Mouse (Mus musculus) megakaryocyte, adult 5-6 weeks (primary cell): ENCODE measurements around the gene Akap13. TPM values are rescaled to one million over a fixed set of nuclear protein-coding genes. Genes with fewer than 3 reads are reported as not detected.

ENCODE experiments used
- ATAC-seq: 2 replicates; pipeline ENCODE4 v1.8.0; 2016; ENCODE audit warnings: mild to moderate bottlenecking, inconsistent platforms; ENCODE audit not compliant: poor library complexity, severe bottlenecking
- total RNA-seq, 2 experiments: library from RNA; stranded (forward) in 1 of 2; stranded (reverse) in 1 of 2; fragments of 153-499, 151-499 nt in 1 of 2; fragments of 221-1000, 200-1000 nt in 1 of 2; gene quantifications; 2 replicates each; pipeline versions ENCODE4 v1.2.3 to v1.2.4; 2015 to 2017

Gene Akap13
- total RNA-seq, 2 experiments from 2014 or later = 114 to 266 TPM

DNA sequence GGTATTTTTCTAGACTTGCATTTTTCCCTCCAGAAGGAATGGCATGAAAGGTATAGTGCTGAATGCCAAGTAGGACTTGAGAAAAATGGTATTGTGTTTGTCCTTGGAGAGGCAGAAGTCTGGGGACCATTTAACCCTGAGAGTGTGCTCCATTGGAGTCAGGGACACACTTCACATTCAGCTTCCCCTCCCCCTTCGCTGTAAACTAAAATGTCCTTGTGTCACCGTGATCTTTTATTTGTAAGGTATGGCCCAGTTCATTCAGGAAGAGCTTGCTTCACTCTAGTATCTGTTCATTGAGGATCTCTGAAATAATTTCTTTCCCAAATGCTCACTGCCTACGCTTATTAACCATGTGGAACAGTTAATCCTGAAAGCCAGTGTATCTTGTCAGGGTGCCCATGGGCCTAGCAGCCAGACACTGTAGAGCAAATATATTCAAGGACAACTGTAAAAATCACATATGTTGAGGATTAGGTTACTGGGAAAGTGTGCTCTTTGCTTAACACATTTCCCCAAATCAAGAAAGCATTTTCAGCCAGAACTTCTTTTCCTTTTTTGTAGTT, 165.1 kb downstream of the Akap13 start:
- no peak for ATAC-seq

DNA sequence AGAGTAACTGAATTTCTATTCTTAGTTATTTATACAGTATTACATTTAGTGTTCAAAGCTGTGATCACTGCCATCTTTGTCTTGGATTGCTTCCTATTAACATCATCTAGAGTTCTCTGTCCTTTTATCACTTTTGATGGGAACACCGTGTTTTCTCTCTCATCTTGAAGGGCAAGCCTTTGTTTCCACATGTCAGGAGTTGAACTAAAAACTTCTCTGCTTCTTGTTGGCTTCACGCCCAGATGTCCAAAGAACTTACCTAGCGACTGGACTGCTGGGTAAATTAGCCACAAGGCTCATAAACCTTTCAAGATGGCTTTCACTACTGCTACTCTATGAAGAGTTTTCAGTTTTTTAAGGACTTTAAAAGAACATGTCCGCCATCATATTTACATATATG, 165.6 kb downstream of the Akap13 start:
- no peak for ATAC-seq

DNA sequence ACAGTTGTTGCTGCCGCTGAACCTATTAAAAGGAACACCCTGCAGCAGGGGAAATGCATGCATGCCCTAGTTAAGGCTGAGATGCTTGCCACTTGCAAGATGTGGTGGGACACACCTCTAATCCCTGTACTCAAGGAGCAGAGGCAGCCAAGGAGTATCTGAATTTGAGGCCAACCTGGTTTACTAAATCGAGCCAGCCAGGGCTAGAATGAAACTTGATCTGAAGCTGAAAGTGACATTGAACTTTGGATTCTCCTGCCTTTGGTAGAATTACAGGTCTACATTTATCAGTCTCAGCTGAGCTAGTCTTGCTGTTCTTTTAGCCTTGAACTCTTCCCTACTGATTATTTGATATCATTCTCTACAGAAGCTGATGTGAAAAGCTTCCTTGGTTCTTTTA, 172.5 kb downstream of the Akap13 start:
- ATAC-seq = no peak

DNA sequence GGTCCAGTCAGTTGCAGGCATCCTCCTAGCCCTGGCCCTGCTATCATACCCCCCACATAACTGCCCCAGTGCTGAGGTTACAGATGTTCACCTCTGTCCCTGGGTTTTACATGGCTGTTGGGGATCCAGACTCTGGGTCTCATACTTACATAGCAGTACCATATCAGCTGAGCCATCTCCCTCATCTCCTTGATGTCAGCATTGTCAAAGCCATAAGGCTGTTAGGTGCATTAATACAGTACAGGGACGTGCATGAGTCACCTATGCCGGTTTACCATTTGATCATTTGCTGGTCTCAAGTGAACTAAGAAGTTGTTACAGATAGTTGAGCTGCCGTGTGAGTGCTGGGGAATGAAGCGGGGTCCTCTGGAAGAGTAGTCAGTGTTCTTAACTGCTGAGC, 174.3 kb downstream of the Akap13 start:
- ATAC-seq = no peak

DNA sequence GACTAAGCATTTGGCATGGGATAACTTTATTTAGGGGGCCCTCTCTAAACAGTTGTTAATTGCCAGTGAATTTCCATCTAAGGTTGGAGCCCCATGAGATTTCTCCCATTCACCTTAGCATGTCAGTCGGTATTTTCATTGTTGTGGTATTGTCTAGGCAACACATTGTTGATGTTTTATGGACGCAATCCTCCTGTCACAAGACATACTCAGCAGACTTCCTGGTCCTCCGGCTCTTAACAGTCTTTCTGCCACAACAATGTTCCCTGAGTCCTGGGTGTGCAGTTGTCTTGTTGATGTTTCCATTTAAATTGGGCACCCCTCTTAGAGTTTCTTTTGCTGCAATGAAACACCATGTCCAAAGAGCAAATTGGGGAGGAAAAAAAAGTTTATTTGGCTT, 177.6 kb downstream of the Akap13 start:
- no peak for ATAC-seq

DNA sequence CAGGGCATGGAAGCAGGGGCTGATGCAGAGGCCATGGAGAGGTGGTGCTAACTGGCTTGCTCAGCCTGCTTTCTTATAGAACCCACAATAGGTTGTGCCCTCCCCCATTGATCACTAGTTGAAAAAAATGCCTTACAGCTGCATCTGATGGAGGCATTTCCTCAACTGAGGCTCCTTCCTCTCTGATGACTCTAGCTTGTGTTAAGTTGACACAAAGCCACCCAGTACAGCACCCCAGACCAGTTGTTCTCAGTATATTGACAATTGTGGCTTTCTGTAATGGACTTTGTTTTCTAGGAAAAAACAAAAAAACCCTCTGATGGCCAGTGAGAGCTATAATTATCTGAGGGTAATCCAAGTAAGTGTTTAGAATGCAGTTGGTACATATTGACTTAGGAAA, 178.1 kb downstream of the Akap13 start:
- ATAC-seq = no peak

DNA sequence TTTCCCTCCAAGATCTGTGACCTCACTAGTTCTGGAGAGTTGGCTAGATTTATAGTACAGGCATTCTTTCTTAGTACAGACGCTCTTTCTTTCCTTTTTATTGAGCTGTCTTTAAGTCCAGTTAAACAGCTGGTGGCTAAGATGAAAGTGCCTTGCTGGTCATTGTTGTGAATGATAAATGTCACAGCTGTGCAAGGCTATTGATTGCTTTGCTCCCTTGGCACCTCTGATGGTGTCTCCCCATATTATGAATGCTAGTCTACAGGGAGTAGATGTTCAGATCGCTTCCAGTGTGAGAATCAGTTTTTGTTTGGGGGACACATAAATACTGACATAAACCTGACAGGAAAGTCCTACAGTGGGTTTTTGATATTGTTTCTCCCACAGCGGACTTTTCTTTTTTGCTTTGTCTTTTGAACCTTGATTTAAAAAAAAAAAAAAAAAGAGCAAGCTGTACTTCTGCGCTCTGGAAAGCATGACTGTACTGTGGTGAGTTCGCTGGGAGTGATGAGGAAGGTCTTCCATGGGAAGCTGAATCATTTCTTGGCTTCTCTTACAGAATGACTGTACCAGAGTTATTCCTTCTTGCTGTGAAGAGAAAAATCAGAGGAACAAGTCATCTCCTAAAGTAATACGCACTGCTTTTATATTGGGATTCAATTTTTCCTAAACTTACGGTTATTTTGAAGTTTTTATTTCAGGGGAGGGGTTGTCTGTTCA, 178.6 kb downstream of the Akap13 start:
- no peak for ATAC-seq

DNA sequence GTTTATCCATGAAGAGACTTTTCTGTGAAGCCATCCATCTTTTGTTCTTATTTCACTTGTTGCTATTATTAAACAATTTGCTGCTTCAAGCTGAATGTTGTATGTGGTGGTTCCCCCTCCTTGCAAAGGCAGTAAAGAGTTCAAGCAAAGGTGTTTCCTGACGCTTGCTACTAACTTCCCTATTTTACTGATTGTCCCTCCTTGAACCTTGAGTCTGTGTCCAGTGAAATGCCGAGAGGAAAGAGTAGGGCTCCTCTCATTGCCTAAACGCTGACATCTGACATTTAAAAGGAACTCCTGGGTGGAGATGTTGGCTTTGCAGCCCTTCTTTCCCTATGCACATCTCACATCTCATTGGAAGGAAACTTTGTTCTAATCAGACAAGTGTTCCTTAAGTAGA, 183.4 kb downstream of the Akap13 start:
- peak; percentile 83 for ATAC-seq

DNA sequence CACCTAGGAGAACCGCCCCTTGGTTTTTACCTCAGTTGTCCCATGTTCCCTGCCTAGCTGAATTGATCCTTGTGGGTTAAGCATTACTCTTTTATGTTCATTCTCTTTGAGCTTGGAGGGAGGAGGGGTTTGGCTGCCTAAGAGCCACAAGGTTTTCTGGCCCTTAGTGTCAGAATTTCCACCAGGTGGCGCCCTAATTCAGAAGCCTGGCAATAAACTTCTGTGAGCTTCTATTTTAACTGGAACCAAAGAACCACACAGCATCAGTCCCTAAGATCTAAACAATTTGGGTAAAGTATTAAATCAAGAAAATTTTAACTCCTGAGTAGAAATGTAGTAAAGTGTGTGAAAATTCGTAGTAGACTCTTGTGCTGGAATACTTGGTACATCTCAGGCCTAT, 184.2 kb downstream of the Akap13 start:
- peak; percentile 78 for ATAC-seq

DNA sequence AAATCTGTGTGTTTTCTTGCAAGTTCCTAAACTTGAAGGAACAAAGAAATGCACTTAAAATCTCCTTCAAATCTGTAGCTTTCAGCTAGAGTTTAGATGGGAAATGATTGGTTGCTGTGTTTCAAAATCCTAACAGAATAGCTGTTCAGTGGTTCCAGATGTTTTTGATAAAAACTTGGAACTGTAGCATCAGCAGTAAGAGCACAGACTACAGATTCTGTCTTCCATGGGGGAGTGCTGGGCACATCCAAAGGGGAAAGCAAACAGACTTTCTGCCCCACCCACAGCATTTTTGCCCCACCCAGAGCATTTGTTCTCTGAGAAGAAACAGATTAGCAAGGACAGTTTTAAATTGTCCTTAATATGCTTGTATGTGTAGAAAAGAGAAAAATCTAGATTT, 184.7 kb downstream of the Akap13 start:
- no peak for ATAC-seq

DNA sequence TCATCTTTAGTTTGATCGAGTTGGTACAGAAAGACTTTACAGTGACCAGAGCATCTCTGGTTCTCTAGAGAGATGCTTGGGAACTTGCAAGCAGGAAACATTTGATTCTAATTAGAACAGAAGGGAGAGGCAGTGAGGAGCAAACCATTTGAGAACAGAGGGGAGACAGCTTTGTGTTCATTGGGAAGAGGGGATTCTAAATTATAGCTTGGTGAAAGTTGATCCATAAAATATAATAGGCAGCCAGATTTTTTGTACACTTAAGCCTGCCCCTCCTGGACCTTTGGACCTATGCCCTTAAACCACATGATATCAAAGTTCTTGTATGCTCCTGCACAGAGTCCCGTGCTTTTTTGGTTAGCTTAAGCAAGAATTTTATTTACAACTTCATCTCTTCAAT, 185.3 kb downstream of the Akap13 start:
- ATAC-seq = no peak

DNA sequence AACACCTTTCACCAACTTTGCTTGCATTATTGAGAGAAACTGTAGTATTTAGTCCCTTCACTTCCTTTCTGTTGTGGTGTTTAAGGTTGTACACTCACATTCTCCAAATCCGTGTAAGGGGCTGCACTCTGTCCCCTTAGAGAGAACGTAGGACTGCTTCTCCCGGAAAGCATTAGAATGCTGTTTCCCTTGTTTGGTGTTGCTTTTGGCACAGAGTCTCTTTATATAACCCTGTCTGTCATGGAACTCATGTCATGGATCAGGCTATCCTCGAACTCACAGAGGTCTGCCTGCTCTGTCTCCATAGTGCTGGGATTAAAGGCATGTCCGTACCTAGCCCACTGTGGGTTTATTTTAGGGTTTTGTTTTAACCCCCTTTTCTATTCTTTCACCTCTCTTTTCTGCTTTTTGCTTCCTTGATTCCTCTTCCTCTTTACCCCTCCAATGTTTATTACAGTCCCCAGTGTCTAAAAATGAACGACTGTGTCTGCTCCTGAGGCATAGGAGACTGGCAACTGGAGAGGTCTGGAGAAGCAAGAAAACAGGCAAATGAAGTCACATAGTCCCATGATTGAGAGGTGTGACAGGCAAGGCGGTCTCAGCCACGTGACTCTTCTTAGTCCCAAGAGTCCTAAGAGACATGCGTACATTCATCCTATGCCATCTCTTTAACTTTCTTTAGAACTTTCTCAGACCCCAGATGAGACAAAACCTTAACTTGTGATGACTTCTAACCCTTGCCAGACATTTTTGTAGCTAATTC, 186.3 kb downstream of the Akap13 start:
- ATAC-seq = no peak

DNA sequence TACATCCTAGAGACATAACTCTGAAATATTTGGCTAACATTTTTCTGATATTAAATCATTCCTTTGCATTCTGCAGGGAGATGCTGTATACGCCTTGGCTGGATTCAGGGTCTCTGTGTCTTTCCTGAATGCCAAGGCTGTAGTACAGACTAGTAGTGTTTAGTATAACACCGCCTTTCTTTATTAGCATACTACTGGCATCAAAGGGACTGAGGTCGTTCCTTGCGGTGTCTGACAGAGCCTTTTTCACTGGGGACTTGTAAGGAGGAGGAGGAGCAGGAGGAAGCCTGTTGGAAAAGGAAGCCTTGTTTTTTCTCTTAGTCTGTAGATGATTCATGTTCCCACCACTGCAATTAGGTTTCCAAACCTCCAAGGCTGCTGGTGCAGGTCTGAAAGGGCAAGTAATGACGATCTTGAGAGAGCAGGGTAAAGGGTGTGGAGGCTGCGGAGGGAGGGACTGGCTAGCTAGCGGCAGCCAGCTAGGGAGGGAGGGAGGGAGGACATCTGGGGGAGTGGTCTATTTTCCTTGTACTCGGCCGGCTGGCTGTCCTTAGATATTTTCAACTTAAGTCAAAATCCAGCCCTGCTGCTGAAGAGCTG, 186.9 kb downstream of the Akap13 start:
- no peak for ATAC-seq

DNA sequence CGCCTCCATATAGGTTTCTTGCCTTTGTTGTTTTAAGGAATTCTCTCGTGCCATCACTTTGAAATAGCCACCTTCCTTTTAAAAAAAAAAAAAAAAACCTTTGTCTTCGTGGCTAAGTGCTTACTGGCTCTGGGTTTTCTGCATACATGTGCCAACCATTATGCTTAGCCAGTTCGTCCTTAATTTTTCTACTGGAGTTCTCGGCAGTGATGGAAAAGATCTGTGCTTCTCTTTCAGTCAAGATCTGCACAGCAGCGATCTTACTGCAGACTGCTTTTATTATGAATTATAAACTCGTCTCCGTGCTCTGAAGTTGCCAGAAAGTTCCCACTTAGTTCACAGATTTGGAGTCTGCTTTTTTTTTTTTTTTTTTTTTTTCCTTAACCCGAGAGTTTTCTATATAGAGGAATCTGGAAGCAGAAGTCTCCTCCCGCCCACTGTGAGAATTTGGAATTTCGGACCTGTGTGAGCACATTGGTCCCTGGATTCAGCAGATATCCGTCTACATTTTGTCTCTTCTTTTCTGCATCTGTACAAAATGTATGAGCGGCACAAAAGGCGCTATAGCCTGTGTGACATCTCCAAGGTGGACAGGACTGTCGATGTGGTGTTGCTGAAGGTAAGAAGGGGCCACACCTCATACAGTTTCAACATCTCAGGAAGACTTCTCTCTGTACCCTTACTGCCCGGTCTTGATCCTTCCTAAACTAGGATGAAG, 187.7 kb downstream of the Akap13 start:
- ATAC-seq = no peak

DNA sequence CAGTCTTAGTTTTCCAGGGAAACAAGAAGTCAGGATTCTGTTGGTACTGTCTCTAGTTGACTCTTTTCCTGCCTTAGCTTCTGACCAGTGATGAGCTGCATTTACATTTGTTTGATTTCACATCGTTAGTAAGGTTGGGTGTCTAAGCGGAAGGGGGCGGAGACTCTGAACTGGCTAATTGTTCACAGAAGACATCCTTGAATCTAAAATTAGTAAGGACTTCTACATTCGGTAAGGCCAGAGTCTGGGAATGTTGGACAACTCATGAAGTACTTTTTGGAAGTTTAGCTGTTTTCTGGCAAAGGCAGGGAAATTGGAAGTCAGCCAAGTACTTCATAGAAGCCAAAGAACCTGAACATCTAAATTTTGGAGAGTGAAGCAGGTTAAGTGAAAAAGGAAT, 188.7 kb downstream of the Akap13 start:
- ATAC-seq = no peak

DNA sequence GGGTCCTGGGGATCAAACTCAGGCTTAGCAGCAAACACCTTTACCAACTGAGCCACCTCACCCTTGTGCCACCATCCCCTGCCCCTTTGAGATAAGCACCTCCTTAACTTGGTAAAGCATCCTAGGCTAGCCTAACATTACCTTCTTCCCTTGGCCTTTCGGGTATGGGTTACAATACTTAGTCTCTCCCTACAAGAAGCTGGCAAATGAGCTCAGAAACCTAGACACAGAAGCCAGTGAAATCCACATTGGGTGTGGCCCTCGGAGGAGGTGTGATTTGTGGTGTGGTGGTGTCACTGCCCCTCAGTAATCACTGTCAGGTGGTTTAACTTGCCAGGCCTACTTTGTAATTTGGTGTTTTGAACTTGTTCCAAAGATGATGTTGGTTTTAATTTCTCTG, 189.3 kb downstream of the Akap13 start:
- ATAC-seq = peak; percentile 46; the same call in 1 of the 2 replicates

DNA sequence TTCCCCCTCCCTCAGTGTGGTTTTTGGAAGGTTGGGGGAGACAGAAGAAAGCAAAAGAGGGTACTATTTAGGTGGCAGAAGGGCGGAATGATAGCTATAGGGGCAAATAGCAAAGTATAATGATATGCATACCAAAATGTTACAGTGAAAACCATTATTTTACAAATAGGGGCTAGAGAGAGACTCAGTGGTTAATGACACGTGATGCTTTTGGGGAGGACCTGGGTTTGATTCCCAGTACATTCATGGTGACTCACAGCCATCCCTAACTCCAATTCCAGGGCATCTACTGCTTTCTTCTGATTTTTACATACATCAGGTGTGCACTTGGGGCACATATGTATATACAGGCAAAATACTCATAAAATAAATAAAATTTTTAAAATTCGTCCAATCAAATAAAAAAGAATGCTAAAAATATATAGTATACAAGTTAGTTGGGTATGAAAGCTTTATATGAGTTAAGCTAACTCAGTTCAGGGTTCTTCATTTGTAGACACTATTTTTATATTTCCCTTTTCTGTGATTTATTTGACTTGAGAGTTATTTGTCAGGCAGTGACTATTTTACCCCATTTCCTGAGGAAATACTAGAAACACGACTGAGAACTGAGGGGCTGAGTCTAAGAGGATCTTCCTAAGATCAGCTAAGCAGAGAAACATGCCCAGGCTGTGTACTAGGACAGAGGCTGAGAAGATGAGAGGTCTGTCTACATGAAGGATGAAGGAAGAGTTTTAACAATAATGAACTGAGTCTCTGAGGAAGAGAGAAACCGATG, 190.0 kb downstream of the Akap13 start:
- ATAC-seq = no peak

DNA sequence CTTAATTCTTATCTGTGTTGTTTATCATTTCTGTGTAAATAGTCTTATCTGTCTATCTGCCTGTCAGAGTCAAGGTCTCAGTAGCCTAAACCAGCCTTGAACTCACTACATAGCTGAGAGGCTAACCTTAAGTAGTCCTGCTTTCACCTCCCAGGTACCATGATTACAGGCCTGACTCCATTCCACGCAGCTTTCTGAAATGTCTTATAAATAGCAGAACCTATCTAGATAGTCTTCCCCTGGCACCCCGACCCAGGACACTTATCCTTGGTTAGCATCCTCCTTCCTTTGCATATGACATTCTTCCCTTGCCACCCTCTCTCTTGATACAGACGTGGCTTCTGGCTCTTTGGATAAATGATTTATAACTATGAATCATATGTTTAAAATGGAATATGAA, 192.7 kb downstream of the Akap13 start:
- no peak for ATAC-seq

DNA sequence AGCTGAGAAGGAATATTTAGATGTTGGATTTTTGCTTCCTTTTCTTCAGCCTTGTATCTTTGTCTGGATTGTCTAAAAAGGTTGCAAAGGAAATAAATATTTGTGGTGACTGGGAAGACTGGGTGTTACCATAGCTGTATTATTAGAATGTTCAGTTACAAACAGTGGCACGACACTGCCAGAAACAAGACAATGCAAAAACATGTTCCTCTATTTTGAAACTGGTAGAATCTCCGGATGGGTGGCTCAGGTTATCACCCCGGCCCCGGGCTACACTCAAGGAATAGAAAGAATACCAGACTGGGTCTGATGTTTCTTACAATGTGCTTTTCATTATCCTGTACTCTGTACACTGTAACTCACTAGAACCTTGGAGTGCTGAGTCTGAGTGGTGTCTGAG, 193.6 kb downstream of the Akap13 start:
- peak; percentile 56 for ATAC-seq

DNA sequence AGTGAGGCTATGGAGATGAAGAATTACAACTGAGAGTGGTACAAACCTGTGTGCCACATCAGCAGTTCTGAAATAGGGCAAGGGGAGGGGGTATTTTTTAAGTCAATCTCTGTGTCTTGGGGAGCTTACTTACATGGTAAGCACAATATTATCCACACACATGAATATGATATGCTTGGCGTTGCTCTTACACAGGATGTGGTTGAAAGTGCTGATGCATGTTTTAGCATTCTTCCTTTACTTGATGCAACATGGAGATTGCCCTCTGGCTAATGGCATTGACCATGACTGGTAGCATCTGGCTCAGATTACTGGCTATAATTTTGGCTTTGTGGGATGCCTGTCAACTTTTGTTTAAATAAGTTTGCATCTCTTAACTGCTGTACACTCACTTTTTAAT, 194.6 kb downstream of the Akap13 start:
- ATAC-seq = peak; percentile 59
